Mouse (Mus musculus) hindbrain, postnatal 0 days (tissue): ENCODE measurements around the gene Abcg8. TPM values are rescaled to one million over a fixed set of nuclear protein-coding genes. Genes with fewer than 3 reads are reported as not detected.

Experiments
- ATAC-seq: fragments of 200-750 bp; cut with Nextera tagmentation; 2 replicates; pipeline ENCODE4 v1.8.0; 2017; ENCODE audit warnings: mild to moderate bottlenecking, moderate TSS enrichment, moderate library complexity
- DNase-seq: peaks from one replicate; pipeline ENCODE4 v3.0.0-alpha.2; 2015; ENCODE audit warnings: low spot score
- H3K27ac ChIP-seq: fragments of 300-500 bp; sonication (generic); 2 replicates; pipeline ENCODE4 v1.5.1; 2014; ENCODE audit warnings: mild to moderate bottlenecking
- H3K27me3 ChIP-seq: fragments of 300-500 bp; sonication (generic); 2 replicates; pipeline ENCODE4 v1.6.1; 2014; ENCODE audit warnings: low read length, mixed read lengths; ENCODE audit not compliant: insufficient read depth
- H3K36me3 ChIP-seq: fragments of 300-500 bp; sonication (generic); 2 replicates; pipeline ENCODE4 v1.6.1; 2014; ENCODE audit warnings: low read length, mixed read lengths; ENCODE audit not compliant: insufficient read depth
- H3K4me1 ChIP-seq: fragments of 300-500 bp; sonication (generic); 2 replicates; pipeline ENCODE4 v1.6.1; 2014; ENCODE audit warnings: antibody characterized with exemption, low read length, mixed read lengths; ENCODE audit not compliant: insufficient read depth
- H3K4me2 ChIP-seq: fragments of 300-500 bp; sonication (generic); 2 replicates; pipeline ENCODE4 v1.6.1; 2014; ENCODE audit warnings: low read depth, mild to moderate bottlenecking, low read length, moderate library complexity, mixed read lengths
- H3K4me3 ChIP-seq: fragments of 300-500 bp; sonication (generic); 2 replicates; pipeline ENCODE4 v1.5.1; 2014; ENCODE audit warnings: low read length
- H3K9ac ChIP-seq: fragments of 300-500 bp; sonication (generic); replicated peaks from 2 replicates; pipeline ENCODE4 v1.6.1; 2014; ENCODE audit warnings: mild to moderate bottlenecking, low read length, moderate library complexity, mixed read lengths
- H3K9me3 ChIP-seq: fragments of 300-500 bp; sonication (generic); 2 replicates; pipeline ENCODE4 v1.6.1; 2016; ENCODE audit warnings: low read length, mixed read lengths
- CTCF ChIP-seq: IDR thresholded peaks from 2 replicates; pipeline ENCODE4 v1.5.1; 2016; ENCODE audit warnings: antibody characterized with exemption, control low read depth, low read depth
- WGBS: fragments of 180-500 bp; shearing (Covaris S2); extraction: QIAGEN DNeasy Blood & Tissue Kit; methylation state at CpG from one replicate; pipeline ENCODE4 v1.1.7; 2014; 5-methylcytosine and 5-hydroxymethylcytosine counted together
- polyA plus RNA-seq: library from polyadenylated mRNA; unstranded; fragments of >200 nt; fragmentation: Nextera tagmentation; extraction: Ambion mirVana; gene quantifications from 2 replicates; pipeline ENCODE4 v1.2.1, GENCODE M21; 2015
- total RNA-seq: library from RNA; depleted of rRNA; stranded (reverse); fragments of >200 nt; gene quantifications from 2 replicates; pipeline ENCODE4 v1.2.3, GENCODE M21; 2014

Gene Abcg8
- total and polyA plus RNA-seq, 2 experiments from 2014 or later, result not detected

DNA sequence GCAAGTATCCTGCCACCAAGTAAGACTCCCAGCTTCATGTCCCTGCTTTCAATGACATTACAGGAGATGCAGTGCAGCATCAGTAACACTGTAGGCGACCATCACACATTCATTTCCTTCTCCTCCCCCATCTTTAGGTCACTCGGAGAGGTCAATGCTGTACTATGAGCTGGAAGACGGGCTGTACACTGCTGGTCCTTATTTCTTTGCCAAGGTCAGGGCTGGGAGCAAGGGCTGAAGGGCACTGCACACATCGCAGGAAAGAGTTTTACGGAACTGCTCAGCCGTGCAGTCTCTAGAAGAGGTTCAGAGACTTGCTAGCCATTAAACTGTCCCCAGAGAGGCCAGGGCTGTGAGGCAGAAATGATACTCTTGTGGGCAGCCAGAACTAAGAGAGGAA lies 20.4 kb downstream of the Abcg8 start:
- no peak overlapping the region for H3K4me3 ChIP-seq
- H3K27ac ChIP-seq, result no peak overlapping the region
- ATAC-seq, result no peak
- DNase-seq, result no peak
- 62% methylated on average over 6 of the region's 6 CpGs for WGBS
- H3K4me1 ChIP-seq, result no peaks in the 10 kb centered on the region
- H3K9ac ChIP-seq, result no peak overlapping the region
- no peak overlapping the region for H3K4me2 ChIP-seq
- H3K27me3 ChIP-seq, result no peaks in the 10 kb centered on the region; the same call in 1 of the 2 replicates
- no peaks in the 10 kb centered on the region for H3K36me3 ChIP-seq
- H3K9me3 ChIP-seq, result no peaks in the 10 kb centered on the region
- TF ChIP-seq CTCF, result no peak

DNA sequence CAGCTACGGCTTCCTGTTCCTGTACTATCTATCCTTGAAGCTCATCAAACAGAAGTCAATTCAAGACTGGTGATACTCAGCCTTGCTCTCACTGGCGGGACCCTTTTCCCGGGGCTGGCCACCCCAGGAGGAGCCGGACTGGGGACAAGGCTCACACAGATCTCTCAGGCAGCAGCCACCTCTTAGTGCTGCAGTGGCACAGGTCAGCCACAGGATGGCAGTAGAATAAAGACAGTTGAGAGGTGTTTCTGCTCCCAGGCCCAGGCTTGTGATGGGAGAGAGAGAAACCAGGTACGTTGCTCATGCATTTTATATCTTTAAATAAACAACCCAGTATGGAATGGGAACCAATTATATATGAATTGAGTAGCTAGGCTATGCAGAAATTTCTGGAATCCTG lies 22.6 kb downstream of the Abcg8 start:
- Histone ChIP-seq H3K36me3 (no peaks in the 10 kb centered on the region), H3K27me3 (no peaks in the 10 kb centered on the region; the same call in 1 of the 2 replicates), H3K4me2 (no peak overlapping the region), H3K4me1 (no peaks in the 10 kb centered on the region), H3K27ac (no peak overlapping the region), H3K9ac (no peak overlapping the region), H3K4me3 (no peak overlapping the region), H3K9me3 (no peaks in the 10 kb centered on the region)
- WGBS, result 28% methylated on average over 5 of the region's 5 CpGs
- DNase-seq (peak; percentile 77), ATAC-seq (peak; percentile 70)
- TF ChIP-seq CTCF, result peak; percentile 94

DNA sequence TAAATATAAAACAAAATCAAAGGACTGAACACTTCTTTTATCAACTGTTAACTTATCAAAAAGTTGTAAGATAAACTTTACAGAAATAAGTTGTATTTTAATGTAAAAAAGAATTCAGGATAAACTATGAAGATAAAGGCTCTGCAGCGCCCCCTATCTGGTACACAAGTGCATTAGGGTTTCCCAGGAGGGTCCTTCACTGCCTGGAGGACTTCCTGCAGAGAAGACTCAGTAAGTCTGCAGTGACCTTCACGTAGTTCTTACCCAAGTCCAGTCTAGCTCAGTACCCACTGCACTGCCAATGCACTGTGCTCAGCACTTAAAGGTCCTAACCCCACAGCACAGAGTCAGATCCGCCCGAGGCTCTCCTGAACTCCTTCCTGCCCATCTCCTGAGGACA lies 31.3 kb downstream of the Abcg8 start:
- TF ChIP-seq CTCF, result peak; percentile 38
- no peak overlapping the region for H3K4me3 ChIP-seq
- peaks cover 15% of the 10 kb centered on the region; the same call in 1 of the 2 replicates for H3K36me3 ChIP-seq
- 67% methylated on average over 4 of the region's 4 CpGs for WGBS
- H3K27me3 ChIP-seq, result no peaks in the 10 kb centered on the region
- no peak overlapping the region for H3K9ac ChIP-seq
- ATAC-seq, result no peak
- no peak overlapping the region for H3K27ac ChIP-seq
- DNase-seq, result peak; percentile 29
- H3K4me1 ChIP-seq, result peaks cover 12% of the 10 kb centered on the region; the same call in 1 of the 2 replicates
- no peak overlapping the region for H3K4me2 ChIP-seq
- H3K9me3 ChIP-seq, result no peaks in the 10 kb centered on the region

DNA sequence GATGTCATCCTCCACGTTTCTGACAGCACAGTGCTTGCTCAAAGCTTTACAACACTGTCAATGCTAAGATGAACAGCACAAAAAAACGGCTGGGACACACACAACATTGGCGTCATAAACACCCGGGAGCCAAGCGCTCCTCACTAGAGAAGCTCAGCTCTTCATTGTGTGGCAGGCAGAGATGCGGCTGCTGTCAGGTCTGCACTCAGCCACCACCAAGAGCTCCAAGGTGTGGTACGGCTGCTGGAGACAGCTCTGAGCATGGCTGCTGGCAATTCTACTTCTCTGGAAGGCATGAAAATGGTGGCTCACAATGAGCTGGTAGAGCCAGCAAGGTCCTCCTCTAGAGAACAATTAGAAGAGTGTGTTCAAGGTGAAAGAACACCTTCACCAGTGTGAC lies 32.7 kb downstream of the Abcg8 start:
- no peaks in the 10 kb centered on the region for H3K27me3 ChIP-seq
- H3K9me3 ChIP-seq, result no peaks in the 10 kb centered on the region
- H3K4me2 ChIP-seq, result no peak overlapping the region
- no peak overlapping the region for H3K4me3 ChIP-seq
- H3K36me3 ChIP-seq, result peaks cover 15% of the 10 kb centered on the region; the same call in 1 of the 2 replicates
- ATAC-seq (no peak), DNase-seq (no peak)
- H3K9ac ChIP-seq, result no peak overlapping the region
- peaks cover 12% of the 10 kb centered on the region; the same call in 1 of the 2 replicates for H3K4me1 ChIP-seq
- 70% methylated on average over 7 of the region's 7 CpGs for WGBS
- TF ChIP-seq CTCF, result no peak
- H3K27ac ChIP-seq, result peak overlapping the region; percentile 48; the same call in 1 of the 2 replicates

DNA sequence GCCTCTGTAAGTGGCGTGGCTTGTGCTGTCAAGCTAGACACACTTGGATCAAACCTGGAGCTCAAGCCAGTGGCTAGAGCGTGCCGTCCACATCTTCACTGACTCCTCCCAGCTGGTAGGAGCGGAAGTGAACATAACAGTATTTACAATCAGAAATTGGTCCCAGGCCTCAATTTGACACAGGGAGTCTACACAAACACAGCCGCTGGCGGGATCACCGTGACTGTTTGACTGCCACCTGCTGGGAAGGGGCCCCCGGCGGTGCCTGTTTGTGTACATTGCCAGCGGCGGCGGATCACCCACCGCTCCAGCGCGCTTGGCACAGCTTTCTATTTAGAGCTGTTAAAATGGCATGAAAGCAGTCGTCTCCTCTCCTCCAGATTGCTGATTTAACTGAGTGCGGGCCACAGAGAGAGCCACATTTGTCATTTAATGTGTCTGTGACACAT lies 33.3 kb downstream of the Abcg8 start:
- H3K9ac ChIP-seq, result no peak overlapping the region
- peaks cover 15% of the 10 kb centered on the region; the same call in 1 of the 2 replicates for H3K36me3 ChIP-seq
- ATAC-seq, result peak; percentile 73
- peak; percentile 82 for DNase-seq
- peak overlapping the region; percentile 9; the same call in 1 of the 2 replicates for H3K4me3 ChIP-seq
- H3K27ac ChIP-seq, result peak overlapping the region; percentile 48; the same call in 1 of the 2 replicates
- peak overlapping the region; percentile 40 for H3K4me2 ChIP-seq
- WGBS, result 19% methylated on average over 17 of the region's 17 CpGs
- peaks cover 12% of the 10 kb centered on the region; the same call in 1 of the 2 replicates for H3K4me1 ChIP-seq
- H3K9me3 ChIP-seq, result no peaks in the 10 kb centered on the region
- no peaks in the 10 kb centered on the region for H3K27me3 ChIP-seq
- TF ChIP-seq CTCF, result no peak; the same call in 1 of the 2 replicates

DNA sequence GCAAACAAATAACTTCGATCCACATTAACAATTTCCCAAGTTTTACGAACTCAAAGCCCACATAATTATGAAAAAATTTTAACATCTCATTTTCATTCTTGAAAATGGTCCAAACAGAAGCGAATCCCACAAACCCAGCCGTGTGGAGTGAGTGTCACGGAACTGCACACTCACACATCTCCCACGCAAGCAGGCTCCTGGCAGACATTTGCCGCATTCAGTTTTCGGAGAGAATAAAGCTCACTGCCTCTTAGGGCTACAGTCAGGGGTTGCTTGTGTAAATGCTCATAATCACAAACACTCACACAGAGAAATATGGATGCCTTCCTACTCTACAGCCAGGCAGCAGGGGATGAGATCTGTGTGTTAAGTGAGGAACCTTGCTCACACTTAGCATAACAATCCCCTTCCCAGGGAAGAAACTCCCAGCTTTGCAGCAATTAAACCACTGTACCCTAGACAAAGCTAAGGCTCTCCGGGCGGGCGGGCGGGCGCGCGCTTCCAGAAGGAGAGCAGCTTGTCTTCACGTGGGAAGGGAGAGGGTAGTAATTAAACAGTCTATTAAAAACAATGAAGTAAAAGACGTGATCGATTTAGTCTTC lies 37.6 kb downstream of the Abcg8 start:
- Histone ChIP-seq H3K4me1 (peaks cover 11% of the 10 kb centered on the region; the same call in 1 of the 2 replicates), H3K9ac (no peak overlapping the region), H3K36me3 (0 out of 2 replicates have a peak, but pooled peaks cover 3% of the 10 kb centered on the region), H3K4me3 (no peak overlapping the region), H3K9me3 (no peaks in the 10 kb centered on the region), H3K27me3 (no peaks in the 10 kb centered on the region), H3K4me2 (no peak overlapping the region), H3K27ac (no peak overlapping the region)
- DNase-seq, result no peak
- WGBS, result 50% methylated on average over 18 of the region's 18 CpGs
- no peak for ATAC-seq
- no peak for TF ChIP-seq CTCF

DNA sequence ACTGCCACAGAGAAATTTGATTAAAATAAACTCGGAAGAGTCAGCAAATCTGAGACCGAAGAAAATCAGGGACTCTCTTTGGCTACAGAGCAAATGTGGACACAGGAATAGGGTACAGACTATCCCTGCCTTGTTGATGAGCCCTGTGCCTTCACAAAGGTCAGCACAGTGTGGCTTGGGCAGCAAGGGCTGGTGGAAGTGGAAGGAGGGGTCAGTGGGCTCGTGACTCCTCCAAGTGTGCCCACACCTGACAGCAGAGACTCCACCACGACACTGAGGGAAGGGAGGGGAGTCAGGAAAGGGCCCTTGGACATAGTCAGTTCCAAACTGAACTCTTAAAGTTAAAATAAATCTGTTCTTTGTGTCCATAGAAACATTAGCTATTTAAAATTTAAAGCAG lies 38.8 kb downstream of the Abcg8 start:
- 74% methylated on average over 4 of the region's 4 CpGs for WGBS
- Histone ChIP-seq H3K4me3 (no peak overlapping the region), H3K4me2 (no peak overlapping the region), H3K27ac (no peak overlapping the region), H3K9me3 (no peaks in the 10 kb centered on the region), H3K27me3 (no peaks in the 10 kb centered on the region), H3K36me3 (0 out of 2 replicates have a peak, but pooled peaks cover 3% of the 10 kb centered on the region), H3K9ac (no peak overlapping the region), H3K4me1 (no peaks in the 10 kb centered on the region)
- TF ChIP-seq CTCF, result no peak
- ATAC-seq, result no peak
- no peak for DNase-seq
